Mouse (Mus musculus): ENCODE results near the gene Cebpzos.
A peak's percentile ranks its signal among the peaks of the same experiment; 100 is the strongest.

Cebpzos gene

DNA sequence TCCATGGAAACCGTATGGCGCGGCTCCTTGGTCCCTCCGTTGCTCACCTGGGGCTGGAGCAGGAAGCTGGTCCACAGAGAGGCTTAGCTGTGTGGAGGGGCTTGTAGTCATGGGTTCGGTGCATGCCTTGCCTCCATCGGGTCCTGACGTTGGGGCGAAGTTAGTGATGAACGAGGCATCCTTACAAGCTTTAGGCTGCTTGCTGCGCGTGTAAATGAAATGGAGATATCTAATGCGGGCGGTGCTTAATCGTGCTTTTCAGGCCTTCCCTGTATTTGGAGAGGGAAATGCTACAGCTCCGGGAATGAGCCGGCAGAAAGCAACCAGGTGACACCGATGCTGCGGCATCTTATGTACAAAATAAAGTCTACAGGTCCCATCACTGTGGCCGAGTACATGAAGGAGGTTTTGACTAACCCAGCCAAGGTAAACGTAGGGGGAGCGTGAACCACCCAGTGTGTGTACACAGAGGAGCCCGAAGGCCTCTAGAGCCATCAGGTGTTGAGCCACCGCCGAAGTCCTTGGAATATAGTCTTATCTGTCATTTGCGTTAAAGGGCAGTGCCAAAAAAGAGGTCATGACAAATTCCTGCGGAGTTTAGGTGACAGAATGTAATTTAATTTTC, 21.0 kb downstream of the Cebpzos start:
- no peak for DNase-seq (ENCODE audit: low spot score in 2 of 2)

DNA sequence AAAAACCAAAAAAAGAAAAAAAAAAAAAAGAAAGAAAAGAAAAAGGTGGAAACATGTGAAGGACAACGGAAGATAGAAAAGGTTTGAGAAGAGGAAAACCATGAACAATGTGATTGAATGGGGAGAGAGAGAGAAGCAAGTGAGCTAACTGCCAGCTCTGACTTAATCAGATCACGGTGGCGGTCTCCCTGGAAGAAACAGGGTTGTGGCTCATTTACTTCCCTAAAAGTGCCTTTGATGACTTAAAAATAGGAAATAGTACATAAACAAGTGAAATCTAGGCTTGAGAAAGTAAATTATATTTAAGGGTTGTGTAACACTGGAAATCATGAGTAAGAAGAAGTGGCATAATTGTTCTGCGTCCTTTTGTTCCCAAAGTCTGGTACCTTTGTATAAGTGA, 22.6 kb downstream of the Cebpzos start:
- no peak for DNase-seq (ENCODE audit: low spot score in 2 of 2)

DNA sequence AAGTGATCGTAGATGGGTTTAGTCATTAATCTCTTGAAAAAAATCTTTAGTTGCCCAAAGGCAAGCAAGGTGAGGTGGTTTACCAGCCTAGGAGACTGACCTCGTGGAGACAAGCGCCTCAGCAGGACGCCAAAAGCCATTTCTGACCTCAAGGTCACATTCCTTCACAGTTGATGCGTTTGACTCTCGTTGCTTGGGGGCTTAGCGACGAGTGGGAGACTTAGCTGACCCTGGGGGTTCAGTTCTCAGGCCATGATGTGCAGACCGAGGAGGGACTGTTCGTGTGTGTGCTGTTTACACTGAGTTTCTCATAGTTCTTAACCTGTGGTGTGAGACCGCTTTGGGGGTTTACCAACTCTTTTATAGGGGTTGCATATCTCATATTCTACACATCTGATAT, 26.3 kb downstream of the Cebpzos start:
- no peak for DNase-seq (ENCODE audit: low spot score in 2 of 2)

DNA sequence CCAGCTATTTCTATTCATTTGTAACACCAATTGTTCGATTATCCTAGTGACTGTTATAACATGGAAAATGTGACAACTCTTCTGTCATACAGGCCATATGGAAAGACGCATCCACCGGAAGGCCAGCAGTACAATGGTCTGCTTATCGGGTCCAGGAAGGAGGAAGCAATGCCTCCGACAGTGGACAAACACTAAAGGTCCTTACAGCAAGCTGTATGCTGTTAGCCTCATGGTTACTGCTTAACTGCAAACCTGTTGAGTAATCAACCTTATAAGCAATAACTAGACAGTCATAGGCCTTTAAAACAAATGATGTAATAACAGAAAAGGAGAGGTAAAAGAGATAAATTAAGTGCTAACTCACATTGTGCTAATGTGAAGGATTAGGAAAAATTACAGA, 34.9 kb downstream of the Cebpzos start:
- DNase-seq (ENCODE audit: low spot score in 2 of 2), result no peak

DNA sequence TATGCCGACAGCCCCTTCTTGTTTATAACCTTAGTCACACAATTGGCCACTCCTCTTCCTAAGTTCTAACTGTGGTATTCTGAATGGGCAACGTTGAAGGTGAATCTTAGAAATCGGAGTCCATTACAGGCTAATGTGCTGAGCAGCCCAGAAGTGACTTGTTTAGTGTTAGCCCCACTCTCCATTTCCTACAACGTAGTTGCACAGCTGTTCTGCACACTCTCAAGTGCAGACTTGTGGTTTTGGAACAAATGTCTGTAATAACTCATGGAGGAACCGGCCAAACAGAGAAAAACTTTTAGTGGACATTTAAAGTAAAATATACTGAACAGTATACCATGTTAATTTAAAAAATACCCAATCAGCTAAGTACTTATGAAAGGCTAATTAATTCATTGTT, 35.8 kb downstream of the Cebpzos start:
- no peak for DNase-seq (ENCODE audit: low spot score in 2 of 2)

DNA sequence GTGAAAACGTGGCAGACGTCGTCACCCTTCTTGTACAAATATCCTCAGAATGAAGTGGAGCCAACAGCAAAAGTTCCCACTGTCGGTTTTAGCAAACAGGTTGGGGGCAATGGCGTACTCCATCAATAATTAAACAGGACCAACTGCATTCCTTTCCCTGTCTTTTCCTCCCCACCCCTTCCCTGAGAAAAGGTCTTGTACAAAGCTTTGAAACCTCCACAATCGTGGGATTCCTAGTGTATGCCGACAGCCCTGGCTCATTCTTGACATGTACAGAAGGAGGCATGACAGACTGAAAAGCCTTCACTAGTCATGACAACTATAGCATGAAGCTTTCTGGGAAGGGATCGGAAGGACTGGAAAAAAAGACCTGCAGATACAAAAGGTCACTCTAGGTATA, 36.9 kb downstream of the Cebpzos start:
- DNase-seq (ENCODE audit: low spot score in 2 of 2), result no peak

DNA sequence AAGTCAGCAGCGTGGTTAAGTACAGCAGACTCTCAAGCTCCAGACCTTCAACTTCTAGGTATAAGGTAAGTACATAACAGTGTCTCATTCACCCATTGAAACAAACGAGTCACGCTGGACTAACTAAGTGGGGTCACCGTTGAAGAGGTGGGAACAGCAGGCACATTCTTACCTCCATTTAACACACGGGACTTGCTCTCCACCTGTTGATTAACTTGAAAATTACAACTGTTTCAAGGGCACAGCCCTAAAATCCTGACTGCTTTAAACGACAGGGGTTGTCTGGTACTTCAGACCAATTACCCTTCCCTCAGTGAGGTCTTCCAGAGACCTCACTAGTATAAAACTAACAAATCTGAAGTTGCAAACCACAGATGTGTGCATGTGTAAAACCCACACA, 43.2 kb downstream of the Cebpzos start:
- DNase-seq (ENCODE audit: low spot score in 2 of 2), result no peak

DNA sequence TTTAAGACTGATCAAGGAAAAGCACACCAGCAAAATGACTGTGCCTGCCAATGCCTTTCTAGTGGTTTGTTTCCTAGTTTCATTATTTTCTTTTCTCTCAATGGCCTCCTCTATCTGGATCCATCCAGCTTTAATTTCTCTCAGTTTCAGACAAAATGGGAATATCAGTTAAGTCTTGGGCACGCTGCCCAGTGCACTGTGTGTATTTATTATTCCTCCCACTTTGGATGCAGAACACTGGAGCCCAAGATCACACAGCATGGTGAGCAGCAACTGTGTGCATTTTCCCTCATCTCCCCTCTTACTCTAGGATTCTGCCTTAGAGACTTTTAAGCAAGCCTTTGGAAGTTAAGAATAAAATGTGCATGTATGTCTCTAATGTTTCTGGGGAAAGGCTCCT, 48.1 kb downstream of the Cebpzos start:
- DNase-seq (ENCODE audit: low spot score in 2 of 2), result peak in 1 of 2 experiments; percentile 29

DNA sequence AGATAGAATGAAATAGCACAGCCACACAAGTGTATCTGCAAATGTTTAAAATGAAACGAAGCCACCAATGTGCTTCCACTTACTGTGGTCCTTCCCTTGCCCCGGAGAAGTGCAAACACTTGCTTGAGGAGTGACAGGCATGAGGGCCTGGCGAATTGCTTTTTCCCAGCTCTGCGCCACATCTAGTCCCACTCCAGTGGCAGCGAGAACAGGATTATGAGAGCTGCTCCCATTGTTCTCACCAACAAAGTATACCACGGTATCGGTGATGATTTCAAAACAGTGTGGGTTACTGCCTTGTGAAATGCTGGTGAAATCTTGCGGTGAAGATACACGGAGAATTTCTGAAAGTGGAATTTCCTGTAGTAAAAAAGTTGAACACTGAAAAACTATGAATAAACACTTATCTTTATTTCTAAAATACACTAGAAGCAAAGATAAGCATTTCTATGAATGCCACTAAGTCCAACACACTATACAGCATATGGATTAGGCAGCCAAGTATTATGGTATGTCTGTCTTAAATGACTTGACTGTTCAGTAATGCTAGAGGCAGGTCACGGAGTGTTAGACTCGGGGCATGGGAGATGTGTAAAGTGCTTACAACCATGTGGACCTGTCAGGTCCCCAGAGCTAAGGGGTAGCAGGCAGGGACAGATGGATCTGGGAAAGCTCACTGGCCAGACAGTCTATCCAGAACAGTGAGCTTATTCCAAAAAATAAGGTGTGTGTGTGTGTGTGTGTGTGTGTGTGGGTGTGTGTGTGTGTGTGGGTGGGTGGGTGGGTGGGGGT, 50.0 kb downstream of the Cebpzos start:
- no peak for DNase-seq (ENCODE audit: low spot score in 2 of 2)

DNA sequence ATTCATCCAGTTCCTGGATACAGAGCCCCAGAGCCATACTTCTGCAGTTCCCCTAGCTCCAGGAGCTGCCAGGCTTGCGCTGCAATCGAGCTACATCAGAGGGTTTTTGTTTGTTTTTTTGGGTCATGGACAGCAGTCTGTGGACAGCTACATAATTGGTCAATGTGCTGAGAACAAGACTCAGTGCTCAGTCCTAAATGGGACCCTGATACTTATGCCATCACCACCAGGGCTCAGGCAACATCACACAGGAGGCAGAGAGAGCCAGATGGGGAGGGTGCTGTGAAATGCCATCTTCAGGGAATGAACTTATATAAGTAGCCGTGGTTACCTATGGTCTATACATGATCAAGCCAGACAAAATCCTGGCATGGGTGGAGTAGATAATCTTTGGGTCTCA, 52.2 kb downstream of the Cebpzos start:
- DNase-seq (ENCODE audit: low spot score in 2 of 2), result no peak

All from frontal cortex, postnatal 14 days (tissue).